Mouse (Mus musculus) embryonic facial prominence, embryonic 14.5 days (tissue): ENCODE results near the gene Phc1. TPM values are rescaled to one million over a fixed set of nuclear protein-coding genes. Genes with fewer than 3 reads are reported as not detected.
"Not testable (repeated sequence)": the region's sequence is repeated elsewhere in the genome, so short reads cannot be mapped to it uniquely, and the experiment has no call there.

ENCODE experiments used
- ATAC-seq: fragments of 200-750 bp; cut with Nextera tagmentation; 2 replicates; pipeline ENCODE4 v1.8.0; 2017; ENCODE audit warnings: low read depth, moderate number of reproducible peaks, moderate TSS enrichment
- DNase-seq: peaks from one replicate; pipeline ENCODE4 v3.0.0-alpha.2; 2015; ENCODE audit warnings: low spot score
- H3K27ac ChIP-seq: fragments of 300-500 bp; sonication (generic); replicated peaks from 2 replicates; pipeline ENCODE4 v1.5.1; 2014; ENCODE audit warnings: low read depth, mild to moderate bottlenecking, low read length, moderate library complexity
- H3K27me3 ChIP-seq: fragments of 300-500 bp; sonication (generic); replicated peaks from 2 replicates; pipeline ENCODE4 v1.6.1; 2014; ENCODE audit warnings: low read length; ENCODE audit not compliant: control insufficient read depth, insufficient read depth
- H3K36me3 ChIP-seq: fragments of 300-500 bp; sonication (generic); 2 replicates; pipeline ENCODE4 v1.6.1; 2014; ENCODE audit warnings: low read length, mixed read lengths; ENCODE audit not compliant: control insufficient read depth, insufficient read depth
- H3K4me1 ChIP-seq: fragments of 300-500 bp; sonication (generic); 2 replicates; pipeline ENCODE4 v1.6.1; 2014; ENCODE audit warnings: antibody characterized with exemption, low read length; ENCODE audit not compliant: control insufficient read depth, insufficient read depth
- H3K4me2 ChIP-seq: fragments of 300-500 bp; sonication (generic); 2 replicates; pipeline ENCODE4 v1.6.1; 2014; ENCODE audit warnings: low read depth, mild to moderate bottlenecking, low read length, moderate library complexity, mixed read lengths
- H3K4me3 ChIP-seq: fragments of 300-500 bp; sonication (generic); 2 replicates; pipeline ENCODE4 v1.5.1; 2014; ENCODE audit warnings: low read depth, mild to moderate bottlenecking, low read length
- H3K9ac ChIP-seq: fragments of 300-500 bp; sonication (generic); 2 replicates; pipeline ENCODE4 v1.6.1; 2014; ENCODE audit warnings: low read depth, mild to moderate bottlenecking, low read length, moderate library complexity, mixed read lengths
- H3K9me3 ChIP-seq: fragments of 300-500 bp; sonication (generic); 2 replicates; pipeline ENCODE4 v1.6.1; 2016; ENCODE audit warnings: low read length; ENCODE audit not compliant: control insufficient read depth
- WGBS: fragments of 180-500 bp; shearing (Covaris S2); extraction: QIAGEN DNeasy Blood & Tissue Kit; methylation state at CpG from one replicate; pipeline ENCODE4 v1.1.7; 2014; 5-methylcytosine and 5-hydroxymethylcytosine counted together
- polyA plus RNA-seq: library from polyadenylated mRNA; unstranded; fragments of >200 nt; fragmentation: Nextera tagmentation; extraction: Ambion mirVana; gene quantifications from 2 replicates; pipeline ENCODE4 v1.2.1, GENCODE M21; 2014

The Phc1 gene
- polyA plus RNA-seq, 1 experiment from 2014 or later = 20.8 TPM

GRCm38 (mm10) chr6:122366976-122367375 is 26.6 kb upstream of the Phc1 start:
- ATAC-seq = no peak
- 57% methylated on average over 3 of the region's 3 CpGs for WGBS

DNA sequence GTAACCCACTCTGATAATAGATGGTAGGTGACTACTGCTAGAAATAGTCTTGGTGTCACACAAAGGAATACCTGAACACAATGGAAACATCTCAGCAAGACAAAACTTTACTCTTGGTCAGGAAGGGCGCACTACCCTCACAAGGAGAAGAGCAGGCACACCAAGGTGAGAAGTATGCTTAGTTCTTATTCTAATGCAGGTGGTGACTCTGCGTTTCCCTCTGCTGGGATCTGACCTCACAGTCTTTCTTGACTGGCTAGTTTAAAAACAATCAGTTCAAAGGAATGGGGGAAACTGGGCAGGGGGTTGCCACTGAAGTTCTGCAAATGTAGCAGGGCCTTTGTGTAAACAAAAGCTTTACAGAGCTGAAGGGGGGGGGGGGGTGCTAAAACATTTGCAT is 25.9 kb upstream of the Phc1 start:
- H3K4me1 ChIP-seq = no peaks in the 10 kb centered on the region
- DNase-seq (no peak), ATAC-seq (no peak)
- H3K4me3 ChIP-seq = no peak overlapping the region
- WGBS = 39% methylated on average over 2 of the region's 2 CpGs
- H3K9ac ChIP-seq = no peak overlapping the region
- no peak overlapping the region for H3K4me2 ChIP-seq
- no peaks in the 10 kb centered on the region for H3K27me3 ChIP-seq
- no peaks in the 10 kb centered on the region for H3K36me3 ChIP-seq
- no peak overlapping the region for H3K27ac ChIP-seq
- no peaks in the 10 kb centered on the region; the same call in 1 of the 2 replicates for H3K9me3 ChIP-seq

More at GRCm38 (mm10) chr6:122366976-122367375, 26.6 kb upstream of the Phc1 start:
- no peak overlapping the region for H3K27ac ChIP-seq
- H3K4me3 ChIP-seq = no peak overlapping the region
- H3K9ac ChIP-seq = no peak overlapping the region
- no peak for DNase-seq
- no peaks in the 10 kb centered on the region for H3K27me3 ChIP-seq
- no peaks in the 10 kb centered on the region; the same call in 1 of the 2 replicates for H3K9me3 ChIP-seq
- H3K36me3 ChIP-seq = no peaks in the 10 kb centered on the region
- H3K4me2 ChIP-seq = no peak overlapping the region
- H3K4me1 ChIP-seq = no peaks in the 10 kb centered on the region

DNA sequence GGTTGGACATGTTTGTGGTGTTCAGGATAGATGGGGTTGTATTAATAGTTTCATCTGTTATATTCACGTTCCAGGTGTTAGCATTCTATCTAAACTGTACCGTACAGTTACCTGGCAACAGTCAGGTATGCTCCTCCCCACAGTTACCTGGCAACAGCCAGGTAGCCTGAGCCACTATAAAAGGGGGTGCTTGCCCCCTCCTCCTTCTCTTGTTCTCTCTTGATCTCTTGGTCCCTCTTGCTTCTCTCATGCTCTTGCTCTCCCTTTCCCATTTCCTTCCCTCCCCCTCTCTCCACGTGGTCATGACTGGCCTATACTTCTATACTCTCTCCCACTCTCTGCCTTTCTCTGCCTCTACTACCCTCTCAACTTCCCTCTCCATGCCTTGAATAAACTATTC is 25.3 kb upstream of the Phc1 start:
- Histone ChIP-seq H3K27me3 (no peaks in the 10 kb centered on the region), H3K9me3 (no peaks in the 10 kb centered on the region; the same call in 1 of the 2 replicates), H3K27ac (no peak overlapping the region), H3K9ac (no peak overlapping the region), H3K4me3 (no peak overlapping the region), H3K4me2 (no peak overlapping the region), H3K36me3 (no peaks in the 10 kb centered on the region), H3K4me1 (no peaks in the 10 kb centered on the region)
- WGBS = 55% methylated on average over 3 of the region's 3 CpGs
- DNase-seq (no peak), ATAC-seq (no peak)

DNA sequence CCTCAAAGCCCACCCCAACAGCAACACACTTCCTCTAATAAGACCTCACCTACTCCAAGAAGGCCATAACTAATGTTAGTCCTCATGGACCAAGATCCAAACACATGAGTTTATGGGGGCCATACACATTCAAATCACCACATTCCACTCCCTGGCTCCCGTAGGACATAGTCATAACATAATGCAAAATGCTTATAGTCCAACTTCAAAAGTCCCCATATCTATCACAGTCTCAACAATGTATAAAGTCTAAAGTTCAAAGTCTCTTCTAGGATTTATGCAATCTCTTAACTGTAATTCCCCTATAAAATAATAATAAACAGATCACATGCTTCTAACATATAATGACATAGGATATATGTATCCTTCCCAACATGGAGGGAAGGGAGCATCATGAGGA is 16.7 kb upstream of the Phc1 start:
- DNase-seq (no peak), ATAC-seq (no peak)
- 93% methylated on average over 1 of the region's 1 CpGs for WGBS

DNA sequence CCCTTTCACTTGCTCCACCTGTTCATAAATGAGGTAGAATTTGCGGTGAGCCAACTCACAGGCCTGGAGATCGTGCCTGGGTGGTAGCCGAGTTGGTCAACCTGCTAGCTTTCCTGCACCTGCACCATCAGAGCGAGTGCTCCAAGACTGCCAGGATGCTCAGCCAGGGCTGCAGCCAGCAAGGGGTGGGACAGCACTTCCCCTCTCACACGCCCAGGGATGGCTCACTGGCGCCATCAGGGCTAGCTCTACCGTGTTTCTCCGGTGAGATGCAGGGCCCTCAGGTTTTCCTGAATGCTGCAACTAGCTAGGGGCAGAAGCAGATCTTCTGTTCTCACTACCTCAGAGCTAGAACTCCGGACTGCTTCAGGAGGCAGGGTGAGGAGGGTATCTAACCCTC is 15.5 kb upstream of the Phc1 start:
- no peaks in the 10 kb centered on the region for H3K36me3 ChIP-seq
- 56% methylated on average over 9 of the region's 9 CpGs for WGBS
- no peak overlapping the region for H3K27ac ChIP-seq
- H3K4me3 ChIP-seq = no peak overlapping the region
- no peak for ATAC-seq
- H3K4me2 ChIP-seq = no peak overlapping the region
- no peak overlapping the region for H3K9ac ChIP-seq
- no peaks in the 10 kb centered on the region for H3K27me3 ChIP-seq
- no peaks in the 10 kb centered on the region for H3K9me3 ChIP-seq
- no peaks in the 10 kb centered on the region for H3K4me1 ChIP-seq
- DNase-seq = no peak

More for the DNA sequence above, 16.7 kb upstream of the Phc1 start:
- Histone ChIP-seq H3K4me2 (no peak overlapping the region), H3K4me1 (no peaks in the 10 kb centered on the region), H3K27me3 (no peaks in the 10 kb centered on the region), H3K4me3 (no peak overlapping the region), H3K27ac (no peak overlapping the region), H3K36me3 (no peaks in the 10 kb centered on the region), H3K9ac (no peak overlapping the region), H3K9me3 (no peaks in the 10 kb centered on the region)

- not testable (repeated sequence) for H3K27me3 ChIP-seq, ATAC-seq, H3K4me1 ChIP-seq, H3K27ac ChIP-seq, H3K36me3 ChIP-seq, H3K9ac ChIP-seq, H3K4me3 ChIP-seq, DNase-seq, H3K9me3 ChIP-seq, H3K4me2 ChIP-seq
- WGBS = 65% methylated on average over 1 of the region's 1 CpGs
These were observed 7.0 kb upstream of the Phc1 start for GRCm38 (mm10) chr6:122347326-122347725.

- 74% methylated on average over 7 of the region's 7 CpGs for WGBS
- DNase-seq (peak; percentile 31), ATAC-seq (no peak)
- Histone ChIP-seq H3K27me3 (no peaks in the 10 kb centered on the region), H3K9me3 (no peaks in the 10 kb centered on the region), H3K36me3 (no peaks in the 10 kb centered on the region), H3K4me2 (no peak overlapping the region), H3K9ac (no peak overlapping the region), H3K4me1 (no peaks in the 10 kb centered on the region), H3K4me3 (no peak overlapping the region), H3K27ac (no peak overlapping the region)
These were observed 6.0 kb upstream of the Phc1 start for GRCm38 (mm10) chr6:122346399-122346798.

DNA sequence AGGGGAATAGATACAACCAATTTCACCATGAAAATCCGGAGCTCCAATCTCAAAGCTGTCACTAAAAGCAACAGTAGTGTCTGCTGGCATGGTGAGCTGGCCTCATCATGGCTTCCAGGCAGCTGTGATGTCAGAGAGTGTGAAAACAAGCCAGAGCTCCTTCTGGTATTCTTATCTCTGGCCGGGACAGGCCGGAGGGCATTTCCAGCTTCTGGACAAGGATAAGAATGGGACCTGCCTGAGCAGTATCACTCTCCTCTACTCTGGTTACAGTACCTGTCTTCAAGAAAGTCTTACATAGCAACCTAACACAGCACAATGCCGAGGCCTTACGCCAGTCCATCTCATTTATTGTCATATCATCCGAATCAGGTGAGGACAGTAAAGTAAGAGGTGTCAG is 5.4 kb upstream of the Phc1 start:
- H3K9ac ChIP-seq = no peak overlapping the region
- H3K4me2 ChIP-seq = no peak overlapping the region
- H3K9me3 ChIP-seq = no peaks in the 10 kb centered on the region
- H3K36me3 ChIP-seq = no peaks in the 10 kb centered on the region
- H3K27ac ChIP-seq = no peak overlapping the region
- 82% methylated on average over 6 of the region's 6 CpGs for WGBS
- ATAC-seq = no peak
- no peak overlapping the region for H3K4me3 ChIP-seq
- no peaks in the 10 kb centered on the region for H3K4me1 ChIP-seq
- DNase-seq = no peak
- no peaks in the 10 kb centered on the region for H3K27me3 ChIP-seq

GRCm38 (mm10) chr6:122344386-122345116 is 4.2 kb upstream of the Phc1 start:
- DNase-seq = no peak
- Histone ChIP-seq H3K9me3 (no peaks in the 10 kb centered on the region), H3K4me3 (no peak overlapping the region), H3K4me2 (no peak overlapping the region), H3K27ac (no peak overlapping the region), H3K36me3 (no peaks in the 10 kb centered on the region), H3K9ac (0 out of 2 replicates have a peak overlapping the region, but pooled peaks have one; percentile 6), H3K4me1 (no peaks in the 10 kb centered on the region), H3K27me3 (no peaks in the 10 kb centered on the region)
- WGBS = 47% methylated on average over 9 of the region's 9 CpGs
- no peak for ATAC-seq
